Mouse (Mus musculus) liver, embryonic 11.5 days (tissue): ENCODE data around the gene Plcl2. TPM values are rescaled to one million over a fixed set of nuclear protein-coding genes. Genes with fewer than 3 reads are reported as not detected.
"Not testable (repeated sequence)": the region's sequence is repeated elsewhere in the genome, so short reads cannot be mapped to it uniquely, and the experiment has no call there.

Experiments used
- ATAC-seq: fragments of 200-750 bp; cut with Nextera tagmentation; replicated peaks from 2 replicates; pipeline ENCODE4 v1.8.0; 2017; ENCODE audit warnings: moderate number of reproducible peaks, mild to moderate bottlenecking, moderate TSS enrichment, moderate library complexity; ENCODE audit not compliant: low FRiP score
- DNase-seq: peaks from one replicate; pipeline ENCODE4 v3.0.0-alpha.2; 2017; ENCODE audit warnings: low spot score
- H3K27ac ChIP-seq: fragments of 300-500 bp; sonication (generic); 2 replicates; pipeline ENCODE4 v1.5.1; 2014; ENCODE audit warnings: mild to moderate bottlenecking, low read depth, low read length, control low read depth
- H3K27me3 ChIP-seq: fragments of 300-500 bp; sonication (generic); replicated peaks from 2 replicates; pipeline ENCODE4 v1.6.1; 2014; ENCODE audit warnings: low read length, mixed read lengths; ENCODE audit not compliant: control insufficient read depth, insufficient read depth
- H3K36me3 ChIP-seq: fragments of 300-500 bp; sonication (generic); 2 replicates; pipeline ENCODE4 v1.6.1; 2014; ENCODE audit warnings: mild to moderate bottlenecking, low read length, moderate library complexity, mixed read lengths; ENCODE audit not compliant: control insufficient read depth, insufficient read depth
- H3K4me1 ChIP-seq: fragments of 300-500 bp; sonication (generic); replicated peaks from 2 replicates; pipeline ENCODE4 v1.6.1; 2014; ENCODE audit warnings: low read length, mixed read lengths; ENCODE audit not compliant: control insufficient read depth, insufficient read depth
- H3K4me2 ChIP-seq: fragments of 300-500 bp; sonication (generic); 2 replicates; pipeline ENCODE4 v1.6.1; 2014; ENCODE audit warnings: mild to moderate bottlenecking, control low read depth, moderate library complexity
- H3K4me3 ChIP-seq: fragments of 300-500 bp; sonication (generic); 2 replicates; pipeline ENCODE4 v1.5.1; 2014; ENCODE audit warnings: low read depth, low read length, control low read depth
- H3K9ac ChIP-seq: fragments of 300-500 bp; sonication (generic); 2 replicates; pipeline ENCODE4 v1.6.1; 2014; ENCODE audit warnings: low read depth, low read length, control low read depth
- H3K9me3 ChIP-seq: fragments of 300-500 bp; sonication (generic); 2 replicates; pipeline ENCODE4 v1.6.1; 2016; ENCODE audit warnings: low read length, inconsistent platforms, mixed read lengths; ENCODE audit not compliant: control insufficient read depth
- WGBS: fragments of 180-500 bp; shearing (Covaris S2); extraction: QIAGEN DNeasy Blood & Tissue Kit; methylation state at CpG from one replicate; pipeline ENCODE4 v1.1.7; 2014; 5-methylcytosine and 5-hydroxymethylcytosine counted together
- polyA plus RNA-seq: library from polyadenylated mRNA; unstranded; fragments of >200 nt; fragmentation: Nextera tagmentation; extraction: Ambion mirVana; gene quantifications from 2 replicates; pipeline ENCODE4 v1.2.1, GENCODE M21; 2014

Gene Plcl2
- polyA plus RNA-seq, 1 experiment from 2014 or later, result 3.4 TPM

GRCm38 (mm10) chr17:50620794-50621537, 111.8 kb downstream of the Plcl2 start:
- no peak overlapping the region for H3K9ac ChIP-seq
- H3K27me3 ChIP-seq, result no peaks in the 10 kb centered on the region
- no peaks in the 10 kb centered on the region for H3K4me1 ChIP-seq
- no peaks in the 10 kb centered on the region for H3K36me3 ChIP-seq
- no peak for DNase-seq
- no peak overlapping the region for H3K27ac ChIP-seq
- 63% methylated on average over 7 of the region's 7 CpGs for WGBS
- H3K4me2 ChIP-seq, result no peak overlapping the region
- ATAC-seq, result no peak
- no peak overlapping the region for H3K4me3 ChIP-seq
- no peaks in the 10 kb centered on the region for H3K9me3 ChIP-seq

GRCm38 (mm10) chr17:50621996-50622395, 112.8 kb downstream of the Plcl2 start:
- no peak overlapping the region for H3K9ac ChIP-seq
- ATAC-seq (no peak), DNase-seq (no peak)
- no peak overlapping the region for H3K4me3 ChIP-seq
- H3K36me3 ChIP-seq, result no peaks in the 10 kb centered on the region
- H3K27ac ChIP-seq, result no peak overlapping the region
- no peaks in the 10 kb centered on the region for H3K27me3 ChIP-seq
- no peaks in the 10 kb centered on the region for H3K9me3 ChIP-seq
- H3K4me1 ChIP-seq, result no peaks in the 10 kb centered on the region
- WGBS, result 69% methylated on average over 3 of the region's 3 CpGs
- H3K4me2 ChIP-seq, result no peak overlapping the region

GRCm38 (mm10) chr17:50625584-50625983, 116.4 kb downstream of the Plcl2 start:
- ATAC-seq (no peak), DNase-seq (no peak)
- H3K9ac ChIP-seq, result no peak overlapping the region
- no peak overlapping the region for H3K4me3 ChIP-seq
- no peaks in the 10 kb centered on the region for H3K36me3 ChIP-seq
- WGBS, result 90% methylated on average over 4 of the region's 4 CpGs
- H3K9me3 ChIP-seq, result no peaks in the 10 kb centered on the region
- H3K27ac ChIP-seq, result no peak overlapping the region
- no peak overlapping the region for H3K4me2 ChIP-seq
- no peaks in the 10 kb centered on the region for H3K4me1 ChIP-seq
- no peaks in the 10 kb centered on the region for H3K27me3 ChIP-seq

GRCm38 (mm10) chr17:50627658-50628057, 118.5 kb downstream of the Plcl2 start:
- H3K4me3 ChIP-seq, result no peak overlapping the region
- ATAC-seq, result no peak
- H3K4me1 ChIP-seq, result no peaks in the 10 kb centered on the region
- no peak overlapping the region for H3K27ac ChIP-seq
- no peak for DNase-seq
- no peaks in the 10 kb centered on the region for H3K9me3 ChIP-seq
- WGBS, result 86% methylated on average over 3 of the region's 3 CpGs
- H3K4me2 ChIP-seq, result no peak overlapping the region
- no peak overlapping the region for H3K9ac ChIP-seq
- no peaks in the 10 kb centered on the region for H3K36me3 ChIP-seq
- H3K27me3 ChIP-seq, result no peaks in the 10 kb centered on the region

- Histone ChIP-seq H3K27ac (no peak overlapping the region), H3K27me3 (no peaks in the 10 kb centered on the region), H3K36me3 (no peaks in the 10 kb centered on the region), H3K4me3 (no peak overlapping the region), H3K9me3 (no peaks in the 10 kb centered on the region), H3K4me1 (no peaks in the 10 kb centered on the region), H3K9ac (no peak overlapping the region), H3K4me2 (no peak overlapping the region)
- no peak for DNase-seq
- no peak for ATAC-seq
Observed at GRCm38 (mm10) chr17:50628716-50629115, 119.5 kb downstream of the Plcl2 start.

GRCm38 (mm10) chr17:50630992-50631391, 121.8 kb downstream of the Plcl2 start:
- H3K4me1 ChIP-seq, H3K4me3 ChIP-seq, H3K4me2 ChIP-seq, H3K27me3 ChIP-seq, ATAC-seq, H3K9ac ChIP-seq, H3K36me3 ChIP-seq, H3K9me3 ChIP-seq, DNase-seq, H3K27ac ChIP-seq: not testable (repeated sequence)

GRCm38 (mm10) chr17:50634008-50634871, 125.0 kb downstream of the Plcl2 start:
- no peak overlapping the region for H3K27ac ChIP-seq
- no peaks in the 10 kb centered on the region for H3K36me3 ChIP-seq
- DNase-seq (no peak), ATAC-seq (no peak)
- H3K9ac ChIP-seq, result no peak overlapping the region
- H3K4me2 ChIP-seq, result no peak overlapping the region
- no peaks in the 10 kb centered on the region for H3K9me3 ChIP-seq
- H3K4me1 ChIP-seq, result no peaks in the 10 kb centered on the region
- 75% methylated on average over 7 of the region's 7 CpGs for WGBS
- H3K27me3 ChIP-seq, result no peaks in the 10 kb centered on the region
- H3K4me3 ChIP-seq, result no peak overlapping the region

GRCm38 (mm10) chr17:50635961-50636585, 126.9 kb downstream of the Plcl2 start:
- no peak overlapping the region for H3K27ac ChIP-seq
- H3K36me3 ChIP-seq, result no peaks in the 10 kb centered on the region
- H3K9me3 ChIP-seq, result no peaks in the 10 kb centered on the region
- H3K4me2 ChIP-seq, result no peak overlapping the region
- H3K4me3 ChIP-seq, result no peak overlapping the region
- H3K9ac ChIP-seq, result no peak overlapping the region
- ATAC-seq (no peak), DNase-seq (no peak)
- no peaks in the 10 kb centered on the region for H3K27me3 ChIP-seq
- WGBS, result 80% methylated on average over 8 of the region's 8 CpGs
- no peaks in the 10 kb centered on the region for H3K4me1 ChIP-seq
